Mouse (Mus musculus) testis, postnatal 10 days (tissue): Measurements from ENCODE around the gene Rps6kb1.
A peak's percentile ranks its signal among the peaks of the same experiment; 100 is the strongest.

ENCODE experiments used
- DNase-seq: peaks from one replicate; pipeline ENCODE4 v3.0.0; 2021; ENCODE audit warnings: low spot score

Gene Rps6kb1

DNA sequence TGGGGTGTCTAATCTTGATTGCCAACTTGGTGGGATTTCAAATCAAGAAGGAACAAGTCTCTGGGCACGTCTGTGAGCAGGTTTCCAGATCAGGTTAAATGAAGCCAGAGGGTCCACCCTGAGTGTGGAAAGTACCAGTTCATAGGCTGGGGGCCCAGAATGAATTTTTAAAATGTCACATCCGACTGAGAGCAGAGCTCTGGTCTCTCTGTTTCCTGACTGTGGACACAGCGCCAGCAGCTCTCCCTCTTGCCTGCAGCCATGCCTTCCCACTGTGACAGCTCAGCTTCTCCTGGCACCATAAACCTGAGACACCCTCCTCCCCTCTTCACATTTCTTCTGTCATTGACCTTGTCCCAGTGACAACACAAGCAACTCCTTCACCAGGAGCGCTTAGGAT lies 75.6 kb downstream of the Rps6kb1 start:
- no peak for DNase-seq

DNA sequence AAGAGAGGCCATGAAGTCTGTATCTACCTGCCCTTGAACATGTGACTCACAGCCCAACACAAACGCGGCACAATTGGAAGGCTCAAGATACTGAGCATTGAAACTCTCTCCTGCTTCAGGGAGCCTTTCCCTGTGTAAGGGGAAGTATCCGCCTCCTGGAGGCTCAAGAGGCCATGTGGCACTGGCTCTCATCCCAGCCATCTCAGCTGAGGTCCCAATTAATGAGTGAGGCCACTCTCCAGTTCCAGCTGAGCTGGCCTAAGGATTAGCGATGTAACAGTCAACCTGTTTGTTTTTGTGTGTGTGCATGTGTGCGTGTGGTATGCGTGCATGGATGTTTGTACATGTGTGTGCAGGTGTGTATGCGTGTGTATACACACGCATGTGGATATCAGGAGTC lies 76.3 kb downstream of the Rps6kb1 start:
- no peak for DNase-seq

DNA sequence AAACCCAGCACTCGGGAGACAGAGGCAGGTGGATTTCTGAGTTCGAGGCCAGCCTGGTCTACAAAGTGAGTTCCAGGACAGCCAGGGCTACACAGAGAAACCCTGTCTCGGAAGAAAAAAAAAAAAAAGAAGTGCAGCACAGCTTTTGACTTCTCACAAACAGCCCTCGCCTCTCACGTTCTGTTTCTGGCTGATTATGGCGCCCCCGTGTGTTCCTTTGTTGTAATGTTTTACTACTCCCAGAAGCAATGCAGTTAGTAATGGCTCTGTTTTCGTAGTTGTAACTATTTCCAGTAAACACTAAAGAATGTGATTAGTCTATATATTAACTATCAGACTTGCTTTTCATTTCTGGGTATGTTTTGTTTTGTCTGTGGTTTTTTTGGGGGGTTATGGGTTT lies 80.3 kb downstream of the Rps6kb1 start:
- peak; percentile 79 for DNase-seq

DNA sequence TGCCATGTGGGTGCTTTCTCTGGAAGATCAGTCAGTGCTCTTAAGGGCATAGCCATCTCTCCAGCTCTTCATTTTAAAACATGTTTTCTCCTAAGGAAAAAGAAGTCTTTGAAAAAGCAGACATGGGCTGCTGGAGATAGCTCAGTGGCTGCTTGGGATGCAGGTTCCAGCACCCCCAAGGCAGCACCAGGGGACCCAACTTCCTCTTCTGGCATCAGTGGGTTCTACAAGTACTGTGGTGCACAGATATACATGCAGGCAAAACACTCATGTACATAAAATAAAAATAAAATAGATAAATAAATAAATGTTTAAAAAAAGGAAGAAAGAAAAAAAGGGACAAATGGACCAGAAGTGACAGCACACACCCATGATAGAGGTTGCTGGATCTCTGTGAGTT lies 82.0 kb downstream of the Rps6kb1 start:
- no peak for DNase-seq

DNA sequence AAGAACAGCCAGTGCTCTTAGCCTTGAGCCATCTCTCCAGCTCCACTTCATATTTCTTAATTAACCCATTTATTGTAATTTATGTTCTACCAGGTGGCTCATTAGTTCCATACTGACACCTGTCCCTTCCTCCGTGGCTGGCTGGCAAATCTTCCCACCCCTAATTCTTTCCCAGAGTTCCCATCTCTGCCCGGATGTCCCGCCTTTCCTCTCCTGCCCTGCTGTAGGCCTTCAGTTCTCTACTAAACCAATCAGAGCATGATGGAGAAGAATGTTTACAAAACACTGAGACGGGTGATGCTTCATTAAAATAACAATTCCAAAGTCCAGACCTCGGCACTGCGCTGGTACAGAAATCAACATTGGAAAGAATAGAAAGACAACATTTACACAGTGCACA lies 85.7 kb downstream of the Rps6kb1 start:
- no peak for DNase-seq

DNA sequence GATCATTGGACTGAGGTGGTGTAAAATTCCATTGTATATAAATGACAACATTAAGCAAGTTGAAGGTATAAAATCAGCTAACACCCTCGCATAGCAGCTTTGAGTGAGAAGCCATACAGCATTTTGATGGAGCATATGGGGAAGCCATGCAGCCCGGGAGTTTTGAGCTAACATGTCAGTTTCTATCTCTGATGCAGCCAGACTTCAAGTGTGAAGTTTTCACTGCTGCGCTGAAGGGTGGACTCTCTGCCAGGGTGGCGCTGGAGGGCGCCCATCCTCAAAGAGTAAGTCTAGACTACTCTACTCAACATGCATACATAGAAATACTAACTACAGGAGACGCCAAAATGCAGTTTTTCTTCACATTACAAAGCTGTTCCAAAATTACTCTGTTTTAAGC lies 87.1 kb downstream of the Rps6kb1 start:
- DNase-seq = no peak

DNA sequence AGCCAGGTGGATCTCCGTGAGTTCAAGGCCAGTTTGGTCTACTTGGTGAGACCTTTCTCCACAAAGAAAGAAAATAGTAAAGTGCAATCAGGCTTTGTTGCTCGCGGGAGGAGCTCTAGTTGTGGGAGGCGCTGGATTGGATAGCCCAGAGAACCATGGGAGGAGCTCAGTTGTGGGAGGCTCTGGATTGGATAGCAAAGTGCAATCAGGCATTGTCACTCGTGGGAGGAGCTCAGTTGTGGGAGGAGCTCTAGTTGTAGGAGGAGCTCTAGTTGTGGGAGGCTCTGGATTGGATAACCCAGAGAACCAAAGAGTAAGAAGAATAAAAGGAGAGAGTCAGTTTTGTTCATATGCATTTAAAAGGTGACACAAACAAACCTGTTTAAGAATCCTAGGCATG lies 90.6 kb downstream of the Rps6kb1 start:
- DNase-seq = no peak
